22 mouse cellular contexts compared by ENCODE assay signal in genomic region chr2:55228131-55228797, GRCm38 (mm10).
DNase-seq lines count a peak whose midpoint lies in the region; ATAC-seq and TF ChIP-seq lines count a peak whose summit lies in the region.
"Had no signal": no experiment of that assay in that cellular context is flagged by ENCODE, and none has a peak within 500 bp of the region (broad histone marks: within the 10 kb centered on the region; RNA-seq: fewer than 3 reads in every experiment).

No protein-coding gene starts in this region.

- H3K9me3 ChIP-seq in hindbrain, embryonic 15.5 days, result no peaks in the 10 kb centered on the region
- H3K9me3 ChIP-seq in hindbrain, postnatal 0 days (ENCODE audit: low read length), result no peaks in the 10 kb centered on the region
- H3K9me3 ChIP-seq in midbrain, embryonic 15.5 days, result no peaks in the 10 kb centered on the region
- H3K9me3 ChIP-seq: embryonic facial prominence, embryonic 12.5 days; limb, embryonic 10.5 days had no signal

- no peak for TF ChIP-seq CTCF in hindbrain, postnatal 0 days (IDR thresholded peaks at IDR 0.05; ENCODE audit: low read depth)

- H3K4me1 ChIP-seq in hindbrain, embryonic 15.5 days (replicated peaks), result no peaks in the 10 kb centered on the region
- no peaks in the 10 kb centered on the region; the same call in 1 of the 2 replicates for H3K4me1 ChIP-seq in hindbrain, postnatal 0 days (ENCODE audit: insufficient read depth, low read length)
- no peaks in the 10 kb centered on the region for H3K4me1 ChIP-seq in midbrain, embryonic 15.5 days
- H3K4me1 ChIP-seq: embryonic facial prominence, embryonic 12.5 days; limb, embryonic 10.5 days had no signal

- 0 out of 2 replicates have a peak overlapping the region, but pooled peaks have one; percentile 9 for H3K4me2 ChIP-seq in hindbrain, embryonic 15.5 days
- H3K4me2 ChIP-seq in hindbrain, postnatal 0 days (ENCODE audit: low read depth, low read length), result no peak overlapping the region
- no peak overlapping the region for H3K4me2 ChIP-seq in midbrain, embryonic 15.5 days
- H3K4me2 ChIP-seq: embryonic facial prominence, embryonic 12.5 days had no signal

- ATAC-seq in hindbrain, embryonic 15.5 days (ENCODE audit: low FRiP score, low read depth), result no peak
- no peak for ATAC-seq in hindbrain, postnatal 0 days
- peak; percentile 42; the same call in 1 of the 2 replicates for ATAC-seq in midbrain, embryonic 15.5 days (replicated peaks)
- ATAC-seq: inflammation-experienced regulatory T-cells, adult 6 months had no signal

- no peak overlapping the region for H3K4me3 ChIP-seq in hindbrain, embryonic 15.5 days
- no peak overlapping the region for H3K4me3 ChIP-seq in hindbrain, postnatal 0 days (ENCODE audit: low read length)
- no peak overlapping the region for H3K4me3 ChIP-seq in midbrain, embryonic 15.5 days
- H3K4me3 ChIP-seq: embryonic facial prominence, embryonic 12.5 days; erythroblast, embryonic 14.5 days; left cerebral cortex, adult 2 months; limb, embryonic 10.5 days had no signal

- no peak overlapping the region for H3K9ac ChIP-seq in hindbrain, embryonic 15.5 days
- no peak overlapping the region for H3K9ac ChIP-seq in hindbrain, postnatal 0 days (replicated peaks; ENCODE audit: low read length)
- no peak overlapping the region for H3K9ac ChIP-seq in midbrain, embryonic 15.5 days
- H3K9ac ChIP-seq: embryonic facial prominence, embryonic 12.5 days had no signal

- no peak overlapping the region for H3K27ac ChIP-seq in hindbrain, embryonic 15.5 days (replicated peaks)
- no peak overlapping the region for H3K27ac ChIP-seq in hindbrain, postnatal 0 days
- no peak overlapping the region for H3K27ac ChIP-seq in midbrain, embryonic 15.5 days
- H3K27ac ChIP-seq: embryonic facial prominence, embryonic 12.5 days; left cerebral cortex, adult 2 months; limb, embryonic 10.5 days had no signal

- no peaks in the 10 kb centered on the region for H3K27me3 ChIP-seq in hindbrain, embryonic 15.5 days
- H3K27me3 ChIP-seq in hindbrain, postnatal 0 days (ENCODE audit: insufficient read depth, low read length), result no peaks in the 10 kb centered on the region
- H3K27me3 ChIP-seq in midbrain, embryonic 15.5 days (replicated peaks), result no peaks in the 10 kb centered on the region
- H3K27me3 ChIP-seq: CH12.LX; embryonic facial prominence, embryonic 12.5 days had no signal

- 43% methylated on average over 7 of the region's 7 CpGs for WGBS in hindbrain, embryonic 15.5 days
- 36% methylated on average over 7 of the region's 7 CpGs for whole genome bisulfite sequencing in hindbrain, postnatal 0 days
- WGBS in midbrain, embryonic 15.5 days, result 33% methylated on average over 7 of the region's 7 CpGs

- no peak for DNase-seq in hindbrain, postnatal 0 days (ENCODE audit: low spot score)
- DNase-seq in brain, embryonic 18.5 days (ENCODE audit: low read depth, low spot score), result peak; percentile 18
- peak; percentile 23 to 32 for DNase-seq in layer of hippocampus, adult 8-10 months (ENCODE audit: low spot score in 2 of 2)
- DNase-seq in heart, postnatal 10 days, result no peak
- DNase-seq in heart, adult 9 months (ENCODE audit: low spot score in 2 of 2), result no peak
- no peak for DNase-seq in adipocyte (ENCODE audit: low spot score)
- DNase-seq: adrenal gland, postnatal 36 days; cerebellum, postnatal 10 days; gastrocnemius, postnatal 25 days; kidney, adult 2 months; kidney, postnatal 14 days; lung, adult 2 months; lung, postnatal 36 days; retina, postnatal 1 day had no signal

- intact Hi-C loops in heart, postnatal 10 days (cut with DNase I), result no loop called here

- H3K36me3 ChIP-seq in hindbrain, embryonic 15.5 days, result no peaks in the 10 kb centered on the region
- no peaks in the 10 kb centered on the region for H3K36me3 ChIP-seq in hindbrain, postnatal 0 days (ENCODE audit: insufficient read depth, low read length)
- H3K36me3 ChIP-seq in midbrain, embryonic 15.5 days (replicated peaks), result no peaks in the 10 kb centered on the region
- H3K36me3 ChIP-seq: embryonic facial prominence, embryonic 12.5 days; limb, embryonic 10.5 days had no signal

Comparison
In these comparisons a context has a peak if more than half of its experiments do, and no peak if none do; other contexts are left out.
1. DNase-seq: peak in brain, embryonic 18.5 days (single experiment) and layer of hippocampus, adult 8-10 months (2 of 2); none in hindbrain, postnatal 0 days (single experiment), heart, postnatal 10 days (0 of 2), heart, adult 9 months (0 of 2) and adipocyte (single experiment).